Mouse (Mus musculus): ENCODE data around the gene Anxa2.

- no peak for TF ChIP-seq EP300 (IDR thresholded peaks at IDR 0.05; ENCODE audit: low read depth)
- TF ChIP-seq CTCF (IDR thresholded peaks at IDR 0.05; ENCODE audit: low read depth), result no peak
These were observed 64.1 kb downstream of the Anxa2 start for GRCm38 (mm10) chr9:69517387-69518035.

All from liver, postnatal 0 days (tissue).